Mouse (Mus musculus): ENCODE results near the gene Gpr108. TPM values are rescaled to one million over a fixed set of nuclear protein-coding genes. Genes with fewer than 3 reads are reported as not detected.
"Not testable (repeated sequence)": the region's sequence is repeated elsewhere in the genome, so short reads cannot be mapped to it uniquely, and the experiment has no call there.

The Gpr108 gene
- polyA plus RNA-seq, 1 experiment = 34.1 TPM

DNA sequence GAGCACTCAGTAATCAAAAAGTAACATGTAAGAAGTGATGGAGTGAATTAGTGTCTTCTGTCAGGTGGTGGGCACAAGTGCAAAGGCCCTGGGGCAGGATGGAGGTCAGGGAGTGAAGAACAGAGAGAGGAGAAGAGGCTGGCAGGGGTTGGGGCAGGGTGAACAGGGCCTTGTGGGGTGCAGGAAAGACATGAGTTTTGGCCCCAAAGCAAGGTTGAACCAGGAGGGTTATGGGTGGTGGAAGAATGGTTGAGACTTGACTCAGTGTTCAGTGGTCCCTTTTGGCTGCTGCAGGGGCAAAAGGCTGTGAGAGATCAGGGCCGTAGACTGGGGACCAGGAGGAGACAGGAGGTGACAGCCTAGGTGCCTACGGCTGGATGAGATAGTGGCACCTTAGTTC, 30.3 kb upstream of the Gpr108 start:
- no peak for TF ChIP-seq POLR2A (IDR thresholded peaks at IDR 0.05; ENCODE audit: control insufficient read depth, low read depth, low read length)
- no peak for TF ChIP-seq CTCF (IDR thresholded peaks at IDR 0.05; ENCODE audit: control insufficient read depth, insufficient read depth, insufficient replicate concordance, low read depth, low read length)
- H3K27me3 ChIP-seq (ENCODE audit: control insufficient read depth, insufficient read depth, low read length) = no peaks in the 10 kb centered on the region
- H3K4me1 ChIP-seq (ENCODE audit: control insufficient read depth, insufficient read depth, low read length) = peaks cover 21% of the 10 kb centered on the region
- H3K4me3 ChIP-seq (ENCODE audit: control insufficient read depth, low read depth, low read length) = no peak overlapping the region
- no peaks in the 10 kb centered on the region for H3K36me3 ChIP-seq (ENCODE audit: control insufficient read depth, insufficient read depth, low read length)
- H3K27ac ChIP-seq (ENCODE audit: control insufficient read depth, insufficient read depth, low read depth, low read length) = no peak overlapping the region

DNA sequence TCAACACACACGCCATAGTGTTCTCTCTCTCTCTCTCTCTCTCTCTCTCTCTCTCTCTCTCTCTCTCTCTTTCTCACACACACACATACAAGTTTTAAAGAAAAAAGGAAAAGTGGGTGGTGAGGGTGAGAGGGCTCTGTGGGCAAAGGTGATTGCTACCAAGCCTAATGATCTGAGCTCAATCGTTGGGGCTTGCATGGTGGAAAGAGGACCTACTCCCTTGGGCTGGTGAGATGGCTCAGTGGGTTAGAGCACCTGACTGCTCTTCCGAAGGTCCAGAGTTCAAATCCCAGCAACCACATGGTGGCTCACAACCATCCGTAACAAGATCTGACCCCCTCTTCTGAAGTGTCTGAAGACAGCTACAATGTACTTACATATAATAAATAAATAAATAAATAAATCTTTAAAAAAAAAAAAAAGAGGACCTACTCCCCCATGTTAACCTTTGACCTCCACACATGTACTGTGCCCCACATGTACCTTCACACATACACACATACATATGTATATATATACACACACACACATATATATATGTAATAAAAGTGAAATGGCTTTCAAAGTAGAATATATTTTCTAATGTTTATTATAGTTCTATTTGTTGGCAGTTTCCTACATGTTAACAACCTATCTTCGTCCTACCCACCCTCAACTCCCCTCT, 29.5 kb upstream of the Gpr108 start:
- H3K4me3 ChIP-seq (ENCODE audit: control insufficient read depth, low read depth, low read length); H3K27ac ChIP-seq (ENCODE audit: control insufficient read depth, insufficient read depth, low read depth, low read length); H3K27me3 ChIP-seq (ENCODE audit: control insufficient read depth, insufficient read depth, low read length); H3K36me3 ChIP-seq (ENCODE audit: control insufficient read depth, insufficient read depth, low read length): not testable (repeated sequence)
- H3K4me1 ChIP-seq (ENCODE audit: control insufficient read depth, insufficient read depth, low read length) = peaks cover 21% of the 10 kb centered on the region

DNA sequence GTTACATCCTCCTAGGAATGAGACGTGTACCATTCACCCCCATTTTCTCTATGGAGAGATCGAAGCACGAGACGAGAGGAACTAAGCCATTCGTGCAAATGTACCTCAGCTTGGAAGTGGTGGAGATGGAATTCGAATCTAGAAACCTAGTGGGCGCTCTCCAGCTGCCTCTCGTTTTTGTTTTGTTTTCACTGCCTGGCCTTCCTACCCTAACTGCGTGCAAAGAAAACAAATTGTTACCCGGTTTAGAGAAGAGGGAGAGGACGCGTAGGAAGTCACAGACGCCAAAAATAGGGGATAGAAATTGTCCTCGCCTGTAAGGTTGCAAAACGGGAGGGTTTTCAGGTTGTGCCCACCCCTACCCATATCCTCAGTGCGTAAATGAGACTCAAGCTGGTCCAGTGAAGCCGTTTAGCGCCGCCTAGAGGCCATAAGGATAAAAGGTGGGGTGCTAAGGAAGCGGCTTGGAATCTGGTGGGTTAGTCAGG, 28.4 kb upstream of the Gpr108 start:
- Histone ChIP-seq H3K4me3 (ENCODE audit: control insufficient read depth, low read depth, low read length) (peak overlapping the region; percentile 77), H3K4me1 (ENCODE audit: control insufficient read depth, insufficient read depth, low read length) (peaks cover 21% of the 10 kb centered on the region), H3K27me3 (ENCODE audit: control insufficient read depth, insufficient read depth, low read length) (no peaks in the 10 kb centered on the region), H3K27ac (ENCODE audit: control insufficient read depth, insufficient read depth, low read depth, low read length) (peak overlapping the region; percentile 37), H3K36me3 (ENCODE audit: control insufficient read depth, insufficient read depth, low read length) (no peaks in the 10 kb centered on the region)
- TF ChIP-seq POLR2A (IDR thresholded peaks at IDR 0.05; ENCODE audit: control insufficient read depth, low read depth, low read length) (no peak), CTCF (IDR thresholded peaks at IDR 0.05; ENCODE audit: control insufficient read depth, insufficient read depth, insufficient replicate concordance, low read depth, low read length) (peak; percentile 76)

DNA sequence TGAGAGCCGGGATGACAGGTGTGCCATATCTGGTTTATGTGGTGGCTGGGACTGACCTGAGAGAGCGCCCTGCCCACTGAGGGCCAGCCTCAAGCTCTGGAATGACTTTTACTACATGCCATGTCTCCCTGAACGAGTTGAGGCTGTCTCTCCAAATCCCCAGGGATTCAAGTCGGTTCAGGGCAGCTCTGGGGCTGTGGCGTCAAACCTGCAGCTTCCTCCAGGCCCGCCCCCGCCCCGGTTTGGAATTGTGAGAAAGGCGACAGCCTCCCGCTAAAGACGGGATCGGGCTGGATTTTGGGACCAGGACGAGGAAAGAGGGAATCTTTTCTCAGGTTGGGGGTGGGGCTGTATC, 27.7 kb upstream of the Gpr108 start:
- H3K4me3 ChIP-seq (ENCODE audit: control insufficient read depth, low read depth, low read length) = peak overlapping the region; percentile 76
- peak overlapping the region; percentile 49 for H3K27ac ChIP-seq (ENCODE audit: control insufficient read depth, insufficient read depth, low read depth, low read length)
- no peaks in the 10 kb centered on the region for H3K27me3 ChIP-seq (ENCODE audit: control insufficient read depth, insufficient read depth, low read length)
- TF ChIP-seq CTCF (IDR thresholded peaks at IDR 0.05; ENCODE audit: control insufficient read depth, insufficient read depth, insufficient replicate concordance, low read depth, low read length) = no peak
- TF ChIP-seq POLR2A (IDR thresholded peaks at IDR 0.05; ENCODE audit: control insufficient read depth, low read depth, low read length) = no peak
- peaks cover 21% of the 10 kb centered on the region for H3K4me1 ChIP-seq (ENCODE audit: control insufficient read depth, insufficient read depth, low read length)
- no peaks in the 10 kb centered on the region for H3K36me3 ChIP-seq (ENCODE audit: control insufficient read depth, insufficient read depth, low read length)

DNA sequence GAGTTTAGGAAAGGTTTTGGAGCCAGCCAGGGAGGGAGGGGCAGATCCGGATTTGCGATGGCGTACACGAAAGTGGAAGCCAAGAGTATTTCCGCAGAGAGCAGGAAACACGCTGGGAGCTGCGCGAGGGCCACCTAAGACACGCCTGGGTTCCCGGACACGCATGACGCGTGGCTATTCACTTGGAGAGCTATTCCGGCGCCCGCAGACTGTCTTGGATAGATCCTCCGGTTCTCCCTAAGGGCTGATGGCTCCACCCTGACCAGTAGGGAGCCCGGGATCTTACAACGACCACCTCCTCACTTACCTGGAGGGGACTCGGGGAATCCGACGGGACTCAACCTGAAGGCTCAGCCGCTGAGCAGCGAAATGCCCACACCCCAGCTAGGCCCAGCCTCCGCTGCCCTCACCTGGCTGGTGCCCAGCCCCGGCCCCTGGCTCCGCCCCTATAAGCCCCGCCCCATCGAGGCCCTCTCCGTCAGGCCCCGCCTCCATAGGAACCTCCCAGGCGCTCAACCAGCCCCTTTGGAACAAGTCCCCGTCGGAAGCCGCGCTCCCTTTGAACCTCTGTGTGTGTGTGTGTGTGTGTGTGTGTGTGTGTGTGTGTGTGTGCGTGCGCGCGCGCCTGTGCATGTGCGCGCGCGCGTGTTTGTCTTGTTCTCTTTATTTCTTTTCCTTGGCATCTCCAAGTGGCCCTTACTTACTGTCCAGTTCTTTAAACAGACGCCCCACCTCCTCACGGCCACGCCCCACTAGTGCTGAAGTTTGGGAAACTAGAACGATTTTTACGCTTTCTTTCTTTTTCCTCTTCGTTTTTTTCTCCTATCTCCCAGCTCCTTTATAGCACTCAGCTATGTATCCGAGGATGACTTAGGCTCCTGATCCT, 27.1 kb upstream of the Gpr108 start:
- TF ChIP-seq CTCF (IDR thresholded peaks at IDR 0.05; ENCODE audit: control insufficient read depth, insufficient read depth, insufficient replicate concordance, low read depth, low read length) = no peak
- TF ChIP-seq POLR2A (IDR thresholded peaks at IDR 0.05; ENCODE audit: control insufficient read depth, low read depth, low read length) = no peak
- Histone ChIP-seq H3K27ac (ENCODE audit: control insufficient read depth, insufficient read depth, low read depth, low read length) (peak overlapping the region; percentile 49), H3K4me3 (ENCODE audit: control insufficient read depth, low read depth, low read length) (peak overlapping the region; percentile 76), H3K4me1 (ENCODE audit: control insufficient read depth, insufficient read depth, low read length) (peaks cover 21% of the 10 kb centered on the region), H3K36me3 (ENCODE audit: control insufficient read depth, insufficient read depth, low read length) (no peaks in the 10 kb centered on the region), H3K27me3 (ENCODE audit: control insufficient read depth, insufficient read depth, low read length) (no peaks in the 10 kb centered on the region)

DNA sequence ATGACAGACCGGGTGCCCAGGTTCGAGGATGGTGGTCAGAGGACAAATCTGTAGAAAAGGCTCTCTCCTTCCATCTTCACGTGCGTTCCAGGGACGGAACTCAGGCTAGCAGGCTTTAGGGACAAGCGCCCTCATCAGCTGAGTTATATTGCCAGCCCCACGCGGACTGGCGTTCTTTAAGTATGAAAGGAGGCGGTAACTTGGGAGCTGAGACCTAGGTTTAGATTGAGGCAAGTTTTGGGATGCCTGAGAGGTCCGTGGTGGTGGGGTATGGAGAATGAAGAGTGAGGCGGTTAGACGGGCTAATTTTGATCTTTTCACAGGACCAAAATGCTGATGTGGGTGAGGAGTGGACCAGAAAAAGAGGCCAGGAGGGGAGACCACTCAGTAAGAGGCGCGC, 26.4 kb upstream of the Gpr108 start:
- TF ChIP-seq CTCF (IDR thresholded peaks at IDR 0.05; ENCODE audit: control insufficient read depth, insufficient read depth, insufficient replicate concordance, low read depth, low read length) (no peak), POLR2A (IDR thresholded peaks at IDR 0.05; ENCODE audit: control insufficient read depth, low read depth, low read length) (no peak)
- peaks cover 21% of the 10 kb centered on the region for H3K4me1 ChIP-seq (ENCODE audit: control insufficient read depth, insufficient read depth, low read length)
- H3K36me3 ChIP-seq (ENCODE audit: control insufficient read depth, insufficient read depth, low read length) = no peaks in the 10 kb centered on the region
- H3K27me3 ChIP-seq (ENCODE audit: control insufficient read depth, insufficient read depth, low read length) = no peaks in the 10 kb centered on the region
- no peak overlapping the region for H3K27ac ChIP-seq (ENCODE audit: control insufficient read depth, insufficient read depth, low read depth, low read length)
- H3K4me3 ChIP-seq (ENCODE audit: control insufficient read depth, low read depth, low read length) = peak overlapping the region; percentile 76

DNA sequence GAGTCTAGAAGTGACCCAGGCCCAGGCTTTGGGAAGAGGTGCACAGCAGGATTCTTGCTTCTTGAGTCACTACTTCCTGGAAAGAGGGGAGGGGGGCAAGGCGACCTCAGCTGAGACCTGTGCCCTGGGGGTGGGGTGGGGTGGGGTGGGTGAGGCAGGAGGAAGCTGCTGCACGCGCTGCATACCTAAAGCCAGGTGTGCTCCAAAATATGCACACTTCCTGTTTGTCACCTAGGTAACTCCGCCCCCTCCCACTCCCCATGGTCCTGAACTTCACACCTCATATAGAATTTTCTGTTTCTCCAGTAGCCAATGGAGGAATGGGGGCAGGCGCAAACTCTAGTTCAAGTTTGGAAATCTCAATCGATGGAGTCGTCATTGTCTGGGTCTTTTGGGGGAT, 25.6 kb upstream of the Gpr108 start:
- TF ChIP-seq CTCF (IDR thresholded peaks at IDR 0.05; ENCODE audit: control insufficient read depth, insufficient read depth, insufficient replicate concordance, low read depth, low read length) = no peak
- no peak for TF ChIP-seq POLR2A (IDR thresholded peaks at IDR 0.05; ENCODE audit: control insufficient read depth, low read depth, low read length)
- H3K4me3 ChIP-seq (ENCODE audit: control insufficient read depth, low read depth, low read length) = no peak overlapping the region
- H3K27me3 ChIP-seq (ENCODE audit: control insufficient read depth, insufficient read depth, low read length) = no peaks in the 10 kb centered on the region
- H3K36me3 ChIP-seq (ENCODE audit: control insufficient read depth, insufficient read depth, low read length) = no peaks in the 10 kb centered on the region
- H3K27ac ChIP-seq (ENCODE audit: control insufficient read depth, insufficient read depth, low read depth, low read length) = no peak overlapping the region
- H3K4me1 ChIP-seq (ENCODE audit: control insufficient read depth, insufficient read depth, low read length) = peaks cover 17% of the 10 kb centered on the region

All from testis, adult 2 months (tissue).